Mouse (Mus musculus) myocyte (in vitro differentiated cells): ENCODE measurements around the gene Pid1. TPM values are rescaled to one million over a fixed set of nuclear protein-coding genes. Genes with fewer than 3 reads are reported as not detected.

Experiments used
- H3K27me3 ChIP-seq: one replicate; pipeline ENCODE4 v1.6.1; 2011; ENCODE audit not compliant: control insufficient read depth, insufficient read depth, insufficient read length
- H3K36me3 ChIP-seq: one replicate; pipeline ENCODE4 v1.6.1; 2011; ENCODE audit not compliant: control insufficient read depth, insufficient read depth
- H3K4me2 ChIP-seq: one replicate; pipeline ENCODE4 v1.6.1; 2011; ENCODE audit warnings: low read depth, control low read depth
- H3K4me3 ChIP-seq: one replicate; pipeline ENCODE4 v1.5.1; 2011; ENCODE audit warnings: mild to moderate bottlenecking, control low read depth, moderate library complexity
- H3K79me2 ChIP-seq: one replicate; pipeline ENCODE4 v1.6.1; 2011; ENCODE audit not compliant: control insufficient read depth, insufficient read depth
- H3ac ChIP-seq: one replicate; pipeline ENCODE4 v1.6.1; 2011; ENCODE audit not compliant: control insufficient read depth, insufficient read length
- CEBPB ChIP-seq: IDR thresholded peaks from 2 replicates; pipeline ENCODE4 v1.6.1; 2011; ENCODE audit warnings: mild to moderate bottlenecking, moderate library complexity; ENCODE audit not compliant: poor library complexity, insufficient read depth, severe bottlenecking
- E2F4 ChIP-seq: IDR thresholded peaks from one replicate; pipeline ENCODE4 v1.6.1; 2011; ENCODE audit warnings: mild to moderate bottlenecking, control low read depth, moderate library complexity; ENCODE audit not compliant: insufficient read depth
- MAX ChIP-seq: IDR thresholded peaks from one replicate; pipeline ENCODE4 v1.6.1; 2011; ENCODE audit warnings: low read depth, mild to moderate bottlenecking, control low read depth
- MYOD1 ChIP-seq, 3 experiments: IDR thresholded peaks; one replicate each; pipeline ENCODE4 v1.6.1; 2011; ENCODE audit warnings: control low read depth in 2 of 3, low read depth in 2 of 3, mild to moderate bottlenecking in 2 of 3, moderate library complexity in 1 of 3; ENCODE audit not compliant: insufficient read length in 2 of 3, control insufficient read depth in 1 of 3
- MYOG ChIP-seq, 3 experiments: IDR thresholded peaks; one replicate each; pipeline ENCODE4 v1.6.1; 2011; ENCODE audit warnings: control low read depth in 2 of 3, low read depth in 2 of 3, mild to moderate bottlenecking in 2 of 3; ENCODE audit not compliant: insufficient read length in 2 of 3, control insufficient read depth in 1 of 3, insufficient read depth in 1 of 3
- POLR2A ChIP-seq: IDR thresholded peaks from one replicate; pipeline ENCODE4 v1.6.1; 2011; ENCODE audit warnings: low read depth, mild to moderate bottlenecking, control low read depth, moderate library complexity; ENCODE audit not compliant: insufficient read length
- POLR2AphosphoS2 ChIP-seq: IDR thresholded peaks from one replicate; pipeline ENCODE4 v1.6.1; 2011; ENCODE audit warnings: low read depth, control low read depth; ENCODE audit not compliant: insufficient read length
- REST ChIP-seq: IDR thresholded peaks from one replicate; pipeline ENCODE4 v1.6.1; 2011; ENCODE audit warnings: mild to moderate bottlenecking, control low read depth, moderate library complexity; ENCODE audit not compliant: insufficient read depth, insufficient read length
- SRF ChIP-seq: IDR thresholded peaks from one replicate; pipeline ENCODE4 v1.6.1; 2011; ENCODE audit warnings: low read depth; ENCODE audit not compliant: control insufficient read depth, insufficient read length
- TCF12 ChIP-seq: IDR thresholded peaks from one replicate; pipeline ENCODE4 v1.6.1; 2011; ENCODE audit warnings: mild to moderate bottlenecking, control low read depth; ENCODE audit not compliant: poor library complexity, insufficient read depth, severe bottlenecking
- TCF3 ChIP-seq: IDR thresholded peaks from one replicate; pipeline ENCODE4 v1.6.1; 2011; ENCODE audit warnings: low read depth, control low read depth; ENCODE audit not compliant: insufficient read length
- USF1 ChIP-seq: IDR thresholded peaks from one replicate; pipeline ENCODE4 v1.6.1; 2011; ENCODE audit warnings: low read depth, mild to moderate bottlenecking, control low read depth, moderate library complexity
- polyA plus RNA-seq: library from polyadenylated mRNA; unstranded; fragments of >200 nt; fragmentation: generic; extraction: Trizol; gene quantifications from one replicate; pipeline ENCODE4 v1.2.1, GENCODE M21; 2012; ENCODE audit warnings: missing spikeins

The Pid1 gene
- polyA plus RNA-seq, 1 experiment = 0.24 TPM

- H3K79me2 ChIP-seq = no peaks in the 10 kb centered on the region
- H3K36me3 ChIP-seq = no peaks in the 10 kb centered on the region
- no peak overlapping the region for H3ac ChIP-seq
- no peak overlapping the region for H3K4me2 ChIP-seq
- TF ChIP-seq POLR2AphosphoS2 (no peak), MYOG (IDR thresholded peaks at IDR 0.05; ENCODE audit: control insufficient read depth in 1 of 3, insufficient read depth in 1 of 3, insufficient read length in 2 of 3, low read depth in 2 of 3) (no peak), TCF12 (no peak), TCF3 (no peak), SRF (no peak), E2F4 (no peak), MYOD1 (IDR thresholded peaks at IDR 0.05; ENCODE audit: control insufficient read depth in 1 of 3, insufficient read length in 2 of 3, low read depth in 2 of 3) (no peak)
- H3K4me3 ChIP-seq = no peak overlapping the region
- H3K27me3 ChIP-seq = no peaks in the 10 kb centered on the region
These were observed 18.1 kb upstream of the Pid1 start for GRCm38 (mm10) chr1:84382064-84382463.

- Histone ChIP-seq H3ac (no peak overlapping the region), H3K79me2 (no peaks in the 10 kb centered on the region), H3K27me3 (no peaks in the 10 kb centered on the region), H3K4me2 (no peak overlapping the region), H3K4me3 (no peak overlapping the region), H3K36me3 (no peaks in the 10 kb centered on the region)
- no peak for TF ChIP-seq MYOG (IDR thresholded peaks at IDR 0.05; ENCODE audit: control insufficient read depth in 1 of 3, insufficient read depth in 1 of 3, insufficient read length in 2 of 3, low read depth in 2 of 3)
These were observed 16.9 kb upstream of the Pid1 start for GRCm38 (mm10) chr1:84380895-84381294.

GRCm38 (mm10) chr1:84367733-84368132, 3.8 kb upstream of the Pid1 start:
- TF ChIP-seq USF1 (no peak), POLR2AphosphoS2 (no peak)
- no peaks in the 10 kb centered on the region for H3K79me2 ChIP-seq
- H3K36me3 ChIP-seq = no peaks in the 10 kb centered on the region
- H3K4me2 ChIP-seq = no peak overlapping the region
- H3K27me3 ChIP-seq = no peaks in the 10 kb centered on the region
- no peak overlapping the region for H3ac ChIP-seq
- H3K4me3 ChIP-seq = no peak overlapping the region

GRCm38 (mm10) chr1:84366553-84366952, 2.6 kb upstream of the Pid1 start:
- H3K79me2 ChIP-seq = no peaks in the 10 kb centered on the region
- H3ac ChIP-seq = no peak overlapping the region
- no peak overlapping the region for H3K4me3 ChIP-seq
- TF ChIP-seq REST = no peak
- TF ChIP-seq POLR2AphosphoS2 = no peak
- TF ChIP-seq POLR2A = no peak
- TF ChIP-seq MAX = no peak
- TF ChIP-seq TCF3 = no peak
- no peak for TF ChIP-seq MYOG (IDR thresholded peaks at IDR 0.05; ENCODE audit: control insufficient read depth in 1 of 3, insufficient read depth in 1 of 3, insufficient read length in 2 of 3, low read depth in 2 of 3)
- TF ChIP-seq MYOD1 (IDR thresholded peaks at IDR 0.05; ENCODE audit: control insufficient read depth in 1 of 3, insufficient read length in 2 of 3, low read depth in 2 of 3) = no peak
- no peak for TF ChIP-seq CEBPB
- no peaks in the 10 kb centered on the region for H3K36me3 ChIP-seq
- no peaks in the 10 kb centered on the region for H3K27me3 ChIP-seq
- H3K4me2 ChIP-seq = no peak overlapping the region

- H3ac ChIP-seq = no peak overlapping the region
- no peaks in the 10 kb centered on the region for H3K79me2 ChIP-seq
- H3K4me3 ChIP-seq = no peak overlapping the region
- no peaks in the 10 kb centered on the region for H3K27me3 ChIP-seq
- TF ChIP-seq MYOG (IDR thresholded peaks at IDR 0.05; ENCODE audit: control insufficient read depth in 1 of 3, insufficient read depth in 1 of 3, insufficient read length in 2 of 3, low read depth in 2 of 3) = no peak
- no peaks in the 10 kb centered on the region for H3K36me3 ChIP-seq
- H3K4me2 ChIP-seq = peak overlapping the region; percentile 39
These were observed 1.0 kb downstream of the Pid1 start for GRCm38 (mm10) chr1:84362709-84363617.

GRCm38 (mm10) chr1:84362209-84362608, 1.8 kb downstream of the Pid1 start:
- H3K79me2 ChIP-seq = no peaks in the 10 kb centered on the region
- no peaks in the 10 kb centered on the region for H3K27me3 ChIP-seq
- TF ChIP-seq MAX = no peak
- no peak for TF ChIP-seq POLR2A
- no peak for TF ChIP-seq POLR2AphosphoS2
- TF ChIP-seq TCF3 = no peak
- no peak for TF ChIP-seq MYOG (IDR thresholded peaks at IDR 0.05; ENCODE audit: control insufficient read depth in 1 of 3, insufficient read depth in 1 of 3, insufficient read length in 2 of 3, low read depth in 2 of 3)
- no peak; the same call in 1 of the 2 replicates for TF ChIP-seq CEBPB
- no peak for TF ChIP-seq REST
- no peak for TF ChIP-seq TCF12
- TF ChIP-seq MYOD1 (IDR thresholded peaks at IDR 0.05; ENCODE audit: control insufficient read depth in 1 of 3, insufficient read length in 2 of 3, low read depth in 2 of 3) = no peak
- TF ChIP-seq E2F4 = no peak
- no peak for TF ChIP-seq SRF
- TF ChIP-seq USF1 = no peak
- H3K36me3 ChIP-seq = no peaks in the 10 kb centered on the region
- no peak overlapping the region for H3K4me3 ChIP-seq
- H3ac ChIP-seq = no peak overlapping the region
- peak overlapping the region; percentile 30 for H3K4me2 ChIP-seq
